Mouse (Mus musculus): ENCODE data around the gene Eipr1. TPM values are rescaled to one million over a fixed set of nuclear protein-coding genes. Genes with fewer than 3 reads are reported as not detected.
"Not testable (repeated sequence)": the region's sequence is repeated elsewhere in the genome, so short reads cannot be mapped to it uniquely, and the experiment has no call there.

The Eipr1 gene
- 10 to 100 TPM; 11.8 to 13.4 TPM for total RNA-seq (2021)

- DNase-seq: peak; percentile 90
These were observed at the start of gene Eipr1 for GRCm38 (mm10) chr12:28751508-28752263. Gene Eipr1, plus strand, starts transcription at chr12:28751803.

DNA sequence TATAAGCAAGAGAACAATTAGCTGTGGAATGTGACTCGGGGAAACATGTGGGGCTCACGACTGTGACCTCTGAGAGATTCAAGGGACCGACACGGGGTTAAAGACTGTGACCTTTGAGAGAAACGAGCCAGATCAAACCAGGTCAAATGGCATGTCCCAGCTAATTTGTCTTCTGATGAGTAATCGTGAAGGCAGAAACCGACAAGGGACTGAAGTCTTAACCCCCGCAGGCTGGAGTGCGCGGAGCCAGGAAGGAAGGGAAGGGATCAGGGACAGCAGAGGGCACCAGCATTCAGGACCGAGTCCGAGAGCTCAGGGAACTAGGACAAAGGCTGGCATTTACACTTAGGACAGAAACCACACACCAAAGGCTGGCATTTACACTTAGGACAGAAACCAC lies 47.2 kb upstream of the Eipr1 start:
- no peak for DNase-seq

DNA sequence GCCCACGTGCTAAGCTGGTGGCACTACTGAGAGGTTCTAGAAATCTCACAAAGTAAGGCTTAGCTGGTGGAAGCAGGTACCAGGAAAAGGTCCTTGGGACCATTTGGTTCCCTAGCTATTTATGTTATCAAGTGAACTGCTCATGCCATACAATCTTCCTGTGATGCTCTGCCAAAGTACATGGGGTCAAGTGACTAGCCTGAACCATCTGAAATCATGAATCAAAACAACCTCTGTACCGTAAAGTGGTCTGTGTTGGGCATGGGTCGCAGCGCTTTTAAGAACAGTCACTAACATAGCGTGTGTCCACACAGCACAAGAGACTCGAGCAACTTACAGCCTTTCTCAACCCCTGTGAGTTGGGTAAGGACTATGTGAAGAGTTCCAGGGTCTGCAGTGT lies 46.4 kb upstream of the Eipr1 start:
- no peak for DNase-seq

- no peak for DNase-seq
These were observed 43.4 kb upstream of the Eipr1 start for GRCm38 (mm10) chr12:28708154-28708553.

DNA sequence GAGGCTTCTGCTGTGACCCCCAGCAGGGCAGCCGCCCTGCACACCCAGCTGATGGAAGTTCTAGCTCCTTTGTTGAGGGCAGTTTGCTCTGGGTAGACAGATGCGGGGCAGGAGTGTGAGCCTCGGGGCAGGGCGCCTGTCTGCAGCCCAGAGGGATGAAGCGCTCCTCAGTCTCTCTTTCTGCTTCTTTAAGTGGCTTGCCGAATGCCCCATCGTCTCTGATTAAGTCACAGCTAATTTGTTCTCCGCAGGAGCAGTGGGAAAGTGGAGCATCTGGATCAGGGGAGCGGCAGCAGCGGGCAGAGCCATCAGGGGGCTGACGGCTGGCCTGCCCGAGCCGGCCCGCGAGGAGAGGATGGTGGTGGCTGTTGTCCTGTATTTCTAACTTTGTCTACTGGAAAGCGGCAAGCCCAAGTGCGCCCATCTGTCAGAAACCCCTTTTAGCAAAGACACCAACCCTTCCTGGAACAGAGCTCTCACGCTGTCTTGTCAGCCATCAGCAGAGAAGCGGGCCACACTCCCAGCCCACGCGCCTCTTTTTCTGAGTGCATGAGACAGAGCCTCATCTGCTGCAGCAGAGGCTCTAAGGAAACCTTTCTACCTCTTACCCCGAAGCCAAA lies 40.9 kb upstream of the Eipr1 start:
- no peak for DNase-seq

GRCm38 (mm10) chr12:28714822-28715632 lies 36.6 kb upstream of the Eipr1 start:
- no peak for DNase-seq

- DNase-seq: no peak
These were observed 34.5 kb upstream of the Eipr1 start for GRCm38 (mm10) chr12:28717066-28717465.

DNA sequence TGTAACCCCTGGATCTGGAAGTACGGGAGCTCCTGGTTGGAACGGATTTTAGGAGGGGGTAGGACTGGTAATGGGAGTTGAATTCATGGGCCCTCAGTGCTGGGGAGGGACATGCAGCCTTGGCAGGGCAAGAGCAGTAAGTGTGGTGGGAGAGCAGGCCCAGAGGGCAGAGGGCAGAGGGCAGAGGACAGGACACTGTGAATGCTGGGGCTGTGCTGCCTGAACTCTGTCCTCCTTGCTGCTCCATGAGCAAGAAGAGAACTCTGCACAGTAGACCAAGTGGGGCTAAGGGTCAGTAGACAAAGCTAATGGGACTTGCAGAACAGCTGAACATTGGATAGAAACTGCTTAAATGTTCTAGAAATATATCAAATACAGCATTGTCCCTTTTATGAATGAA lies 33.5 kb upstream of the Eipr1 start:
- DNase-seq: no peak

DNA sequence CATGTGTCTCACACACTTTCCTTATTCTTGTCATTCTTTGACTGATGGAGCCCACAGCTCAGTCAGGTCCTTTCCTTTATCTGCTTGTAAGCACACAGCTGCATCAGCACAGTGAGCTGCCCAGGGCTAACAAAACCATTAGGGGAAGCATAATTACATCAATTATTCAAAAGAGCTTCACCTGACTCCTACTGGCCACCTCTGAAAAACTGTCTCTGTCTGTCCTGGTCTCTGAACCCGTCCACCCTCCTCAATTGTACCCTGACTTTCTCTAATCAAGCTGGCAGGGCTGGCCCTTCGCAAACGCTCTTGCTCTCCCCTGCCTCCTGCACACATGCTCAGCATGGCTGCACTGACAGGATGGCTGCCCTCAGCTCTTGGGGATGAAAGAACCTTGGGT lies 27.2 kb upstream of the Eipr1 start:
- no peak for DNase-seq

DNA sequence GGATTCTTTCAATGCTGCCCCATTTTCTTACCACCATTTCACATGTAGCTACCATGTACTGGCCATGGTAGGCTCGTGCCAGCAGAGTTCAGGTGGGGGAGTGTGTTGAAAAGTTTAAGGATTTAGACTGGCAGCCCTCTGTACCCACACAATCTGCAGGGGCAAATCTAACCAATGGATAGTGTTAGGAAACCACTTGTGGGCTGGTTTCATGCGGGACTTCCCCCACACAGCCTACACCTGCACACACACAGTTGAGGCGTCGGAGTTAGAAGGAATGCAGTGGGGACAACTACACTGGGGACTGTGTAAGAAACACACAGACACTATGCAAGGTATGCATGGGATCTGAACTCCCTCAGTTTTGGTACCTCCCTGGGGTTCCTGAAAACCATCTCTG lies 25.4 kb upstream of the Eipr1 start:
- no peak for DNase-seq

- no peak for DNase-seq
These were observed 24.5 kb upstream of the Eipr1 start for GRCm38 (mm10) chr12:28727061-28727460.

- no peak for DNase-seq
These were observed 19.0 kb upstream of the Eipr1 start for GRCm38 (mm10) chr12:28732631-28733030.

- DNase-seq: not testable (repeated sequence)
These were observed 17.9 kb upstream of the Eipr1 start for GRCm38 (mm10) chr12:28733520-28734245.

DNA sequence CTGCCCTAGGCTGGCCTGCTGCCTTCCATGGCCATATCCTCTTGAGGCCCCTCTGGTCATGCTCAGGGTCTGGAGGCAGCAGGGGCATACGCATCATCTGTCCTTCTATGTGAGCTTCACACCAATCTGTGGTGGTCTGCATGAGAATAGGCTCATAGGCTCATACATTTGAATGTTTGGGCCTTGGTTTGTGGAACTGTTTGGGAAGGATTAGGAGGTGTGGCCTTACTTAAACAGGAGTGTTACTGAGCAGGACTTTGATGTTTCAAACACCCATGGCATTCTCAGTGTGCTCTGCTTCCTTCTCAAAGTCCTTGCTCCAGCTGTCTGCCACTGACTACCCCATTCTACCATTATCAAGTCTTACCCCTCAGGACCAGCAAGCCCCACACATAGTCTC lies 17.3 kb upstream of the Eipr1 start:
- no peak for DNase-seq

DNA sequence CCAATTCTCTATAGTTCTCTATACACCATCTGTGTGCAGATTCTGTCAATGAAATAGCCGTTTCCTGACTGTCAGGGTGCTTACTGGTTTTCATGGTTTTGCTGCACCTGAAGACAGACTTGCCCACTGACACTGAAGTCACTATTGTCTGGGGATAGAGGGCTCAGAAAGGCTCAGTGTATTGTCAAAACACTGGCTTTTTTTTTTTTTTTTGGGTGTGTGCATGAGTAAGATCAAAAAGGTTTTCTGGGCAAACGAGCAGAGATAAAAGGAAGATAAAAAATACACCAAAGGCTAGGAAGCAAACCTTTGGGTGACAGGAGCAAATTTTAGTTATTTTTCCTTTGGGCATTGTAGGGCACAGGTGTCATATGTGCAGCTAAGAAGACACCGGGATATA lies 16.3 kb upstream of the Eipr1 start:
- no peak for DNase-seq

GRCm38 (mm10) chr12:28743328-28743727 lies 8.3 kb upstream of the Eipr1 start:
- no peak for DNase-seq

GRCm38 (mm10) chr12:28750021-28750633 lies 1.5 kb upstream of the Eipr1 start, which contains the start of gene Trappc12:
Gene Trappc12, minus strand, starts transcription at chr12:28750472.
- DNase-seq: peak; percentile 92

GRCm38 (mm10) chr12:28750876-28751275 lies 727 bp upstream of the Eipr1 start:
- no peak for DNase-seq

DNA sequence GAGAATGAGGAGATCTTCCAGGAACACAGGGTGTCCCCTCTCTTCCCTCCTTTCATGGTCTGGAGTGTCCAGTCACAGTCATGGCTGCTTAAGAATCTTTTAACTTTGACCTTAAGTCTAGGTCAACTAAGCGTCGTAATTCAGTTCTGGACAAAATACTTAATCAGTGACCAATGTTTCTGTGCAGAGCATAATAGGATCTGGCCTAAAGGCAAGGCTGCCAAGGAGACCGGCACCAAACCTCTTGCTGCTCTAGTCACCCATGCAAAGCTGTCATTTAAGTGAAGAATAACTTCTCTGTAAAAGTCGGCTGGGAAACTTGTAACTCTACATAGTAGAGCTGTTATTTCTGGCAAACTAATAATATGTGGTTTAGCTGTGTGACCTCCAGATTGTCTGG lies 4.4 kb downstream of the Eipr1 start:
- DNase-seq: no peak

DNA sequence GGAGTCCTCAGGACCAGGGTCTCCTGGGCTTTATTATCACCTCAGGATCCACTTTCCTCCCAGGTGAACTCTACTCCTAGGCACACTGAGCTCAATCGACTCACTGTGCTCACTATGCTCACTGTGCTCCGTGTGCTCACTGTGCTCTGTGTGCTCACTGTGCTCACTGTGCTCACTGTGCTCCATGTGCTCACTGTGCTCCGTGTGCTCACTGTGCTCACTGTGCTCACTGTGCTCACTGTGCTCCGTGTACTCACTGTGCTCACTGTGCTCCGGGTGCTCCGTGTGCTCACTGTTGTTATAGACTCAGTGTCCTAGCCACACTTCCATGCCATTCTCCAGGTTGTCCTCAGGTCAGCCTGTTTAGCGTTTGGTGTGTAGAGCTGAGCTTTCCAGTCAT lies 18.4 kb downstream of the Eipr1 start:
- no peak for DNase-seq

DNA sequence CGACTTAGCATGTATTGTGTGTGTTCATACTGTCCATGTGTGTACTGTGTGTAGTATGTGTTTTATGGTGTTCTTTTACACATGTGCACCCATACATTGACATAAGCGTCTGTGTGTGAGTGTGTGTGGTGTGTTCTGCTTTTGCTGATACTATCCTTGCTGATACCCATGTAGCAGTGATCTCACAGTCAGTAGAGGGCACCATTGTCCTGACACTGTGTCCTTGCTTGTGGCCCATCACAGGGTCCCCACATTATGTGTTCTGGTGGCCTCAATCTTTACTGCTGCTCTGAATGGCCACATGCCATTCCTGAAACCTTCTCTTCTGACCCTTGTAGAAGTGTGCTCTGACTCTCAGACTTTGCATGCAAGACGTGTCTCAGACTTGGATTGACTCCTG lies 22.2 kb downstream of the Eipr1 start:
- no peak for DNase-seq

- no peak for DNase-seq
These were observed 23.5 kb downstream of the Eipr1 start for GRCm38 (mm10) chr12:28775120-28775519.

All from heart, postnatal 4 days (tissue).